Comparison of ENCODE assay signal across 27 mouse cellular contexts in the genomic region with DNA sequence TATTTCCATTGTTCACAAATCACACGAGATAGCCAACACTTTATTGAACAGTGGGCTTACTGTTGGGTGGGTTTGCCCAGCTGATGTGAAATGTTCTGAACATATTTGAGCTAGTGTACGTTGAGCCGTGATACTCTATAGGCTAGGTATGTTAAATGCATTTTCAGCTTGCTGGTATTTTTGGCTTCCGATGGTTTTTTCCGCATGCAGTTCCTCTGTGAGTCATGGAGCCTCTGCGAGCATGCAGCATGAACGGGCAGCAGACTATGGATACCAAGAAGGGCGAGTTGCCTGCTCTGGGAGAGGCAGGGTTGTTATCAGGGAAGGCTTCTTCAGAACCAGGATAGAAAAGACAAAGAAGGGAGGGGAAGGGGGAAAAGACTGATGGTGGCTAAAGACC. TPM values are rescaled to one million over a fixed set of nuclear protein-coding genes. Genes with fewer than 3 reads are reported as not detected.
"Had no signal": no experiment of that assay in that cellular context is flagged by ENCODE, and none has a peak within 500 bp of the region (broad histone marks: within the 10 kb centered on the region; RNA-seq: fewer than 3 reads in every experiment).

No protein-coding gene starts in this region.

- H3K36me3 ChIP-seq: midbrain, embryonic 13.5 days had no signal

- H3K4me3 ChIP-seq: intestine, embryonic 15.5 days; layer of hippocampus, adult 2 months; liver, embryonic 15.5 days; lung, embryonic 15.5 days; megakaryocyte, embryonic 14.5 days; midbrain, embryonic 10.5 days; midbrain, embryonic 13.5 days; myocyte had no signal

- H3K4me1 ChIP-seq: intestine, embryonic 15.5 days; lung, embryonic 15.5 days; midbrain, embryonic 10.5 days; midbrain, embryonic 13.5 days had no signal

- H3K27ac ChIP-seq: intestine, embryonic 15.5 days; kidney, postnatal 0 days; layer of hippocampus, adult 2 months; liver, embryonic 15.5 days; lung, embryonic 15.5 days; midbrain, embryonic 10.5 days; midbrain, embryonic 13.5 days had no signal

- H3K27me3 ChIP-seq: intestine, embryonic 15.5 days; liver, embryonic 15.5 days; lung, embryonic 15.5 days; megakaryocyte, embryonic 14.5 days; midbrain, embryonic 13.5 days had no signal

- H3K9ac ChIP-seq: intestine, embryonic 15.5 days; liver, embryonic 15.5 days; lung, embryonic 15.5 days; midbrain, embryonic 13.5 days had no signal

- H3K9me3 ChIP-seq: intestine, embryonic 15.5 days; liver, embryonic 15.5 days; lung, embryonic 15.5 days; megakaryocyte, embryonic 14.5 days; midbrain, embryonic 10.5 days; midbrain, embryonic 13.5 days had no signal

- ATAC-seq: intestine, embryonic 15.5 days; midbrain, embryonic 16.5 days had no signal

- DNase-seq: kidney, adult 18-20 months; kidney, postnatal 25 days; layer of hippocampus, adult 9-11 months; lung, adult 18-20 months; lung, postnatal 10 days; lung, postnatal 36 days; thymus, adult 18-20 months; thymus, postnatal 4 days had no signal

- H3K4me2 ChIP-seq: intestine, embryonic 15.5 days; liver, embryonic 15.5 days; lung, embryonic 15.5 days; midbrain, embryonic 13.5 days had no signal

RNA-seq across cellular contexts. Expression of a gene that starts 29.2 kb away (rescaled TPM):
- polyA plus RNA-seq: kidney, embryonic 14.5 days; kidney, postnatal 0 days; midbrain, embryonic 10.5 days; midbrain, embryonic 16.5 days; myocyte; neural tube, embryonic 11.5 days; neural tube, embryonic 14.5 days; testis, adult 2 months had no signal

RNA-seq across cellular contexts. Expression of a gene that starts 37.0 kb away (rescaled TPM):
- polyA plus RNA-seq: intestine, embryonic 15.5 days; kidney, embryonic 14.5 days; kidney, postnatal 0 days; large intestine, adult 2 months; limb, embryonic 11.5 days; limb, embryonic 14.5 days; liver, adult 2 months; lung, embryonic 15.5 days; midbrain, embryonic 10.5 days; midbrain, embryonic 13.5 days; midbrain, embryonic 16.5 days; myocyte; neural tube, embryonic 11.5 days; neural tube, embryonic 14.5 days; small intestine, adult 2 months; testis, adult 2 months had no signal
